Mouse (Mus musculus): ENCODE data around the gene Enpp4. TPM values are rescaled to one million over a fixed set of nuclear protein-coding genes. Genes with fewer than 3 reads are reported as not detected.

Enpp4 gene
- polyA plus RNA-seq, 1 experiment from 2014 or later = 5.6 TPM

DNA sequence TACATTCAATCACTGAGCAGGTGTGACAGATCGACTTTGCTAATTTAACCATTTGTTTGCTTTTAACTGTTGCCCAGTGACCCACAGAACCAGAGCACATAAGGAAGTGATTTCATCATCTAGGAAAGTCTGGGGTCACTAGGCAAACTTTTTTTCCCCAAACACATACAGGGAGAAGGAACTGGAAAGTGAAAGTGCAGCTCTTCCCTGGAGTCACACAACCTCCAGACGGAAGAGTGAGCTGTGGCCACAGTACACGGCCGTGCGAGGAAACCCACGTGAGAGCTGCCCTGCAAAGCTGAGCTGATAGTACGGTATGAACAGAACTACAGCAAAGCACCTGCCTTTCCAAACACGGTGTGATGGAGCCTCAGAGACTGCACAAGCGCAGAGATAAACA is 4.7 kb downstream of the Enpp4 start:
- Histone ChIP-seq H3K9ac (replicated peaks; ENCODE audit: low read length) (no peak overlapping the region), H3K9me3 (ENCODE audit: low read length) (no peaks in the 10 kb centered on the region), H3K4me3 (ENCODE audit: low read length) (no peak overlapping the region), H3K27me3 (ENCODE audit: insufficient read depth, low read length) (no peaks in the 10 kb centered on the region), H3K27ac (ENCODE audit: low read length) (no peak overlapping the region), H3K4me2 (replicated peaks; ENCODE audit: low read depth, low read length) (no peak overlapping the region), H3K4me1 (ENCODE audit: insufficient read depth, low read length) (peaks cover 6% of the 10 kb centered on the region; the same call in 1 of the 2 replicates), H3K36me3 (ENCODE audit: insufficient read depth, low read length) (no peaks in the 10 kb centered on the region)
- ATAC-seq (ENCODE audit: low FRiP score, low TSS enrichment) = no peak
- WGBS = 69% methylated on average over 9 of the region's 9 CpGs

GRCm38 (mm10) chr17:44100486-44100885 is 5.1 kb downstream of the Enpp4 start:
- Histone ChIP-seq H3K4me2 (replicated peaks; ENCODE audit: low read depth, low read length) (no peak overlapping the region), H3K36me3 (ENCODE audit: insufficient read depth, low read length) (no peaks in the 10 kb centered on the region), H3K27ac (ENCODE audit: low read length) (no peak overlapping the region), H3K27me3 (ENCODE audit: insufficient read depth, low read length) (no peaks in the 10 kb centered on the region), H3K4me1 (ENCODE audit: insufficient read depth, low read length) (peaks cover 6% of the 10 kb centered on the region; the same call in 1 of the 2 replicates), H3K4me3 (ENCODE audit: low read length) (no peak overlapping the region), H3K9me3 (ENCODE audit: low read length) (no peaks in the 10 kb centered on the region), H3K9ac (replicated peaks; ENCODE audit: low read length) (no peak overlapping the region)
- 70% methylated on average over 4 of the region's 4 CpGs for WGBS
- ATAC-seq (ENCODE audit: low FRiP score, low TSS enrichment) = no peak

DNA sequence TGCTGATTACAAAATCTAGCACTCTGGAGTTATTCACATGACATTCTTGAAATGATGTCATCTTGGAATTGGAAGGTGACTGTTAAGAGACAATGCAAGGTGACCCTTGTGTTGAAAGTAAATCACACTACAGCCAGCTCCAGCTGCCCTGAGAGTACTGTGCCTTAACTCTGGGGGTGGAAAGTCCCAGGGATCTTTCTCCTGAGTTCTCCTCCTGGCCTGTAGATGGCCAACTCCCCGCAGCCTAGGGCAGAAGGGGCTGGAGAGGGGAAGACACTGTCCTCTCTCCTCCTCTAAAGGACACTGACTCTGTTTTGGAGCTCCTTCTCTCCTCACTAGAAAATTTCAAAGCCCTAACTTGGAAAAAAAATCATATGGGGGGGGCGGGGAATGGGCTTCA is 14.1 kb downstream of the Enpp4 start:
- H3K4me3 ChIP-seq (ENCODE audit: low read length) = no peak overlapping the region
- H3K36me3 ChIP-seq (ENCODE audit: insufficient read depth, low read length) = no peaks in the 10 kb centered on the region
- no peak for ATAC-seq (ENCODE audit: low FRiP score, low TSS enrichment)
- H3K9me3 ChIP-seq (ENCODE audit: low read length) = no peaks in the 10 kb centered on the region
- no peaks in the 10 kb centered on the region for H3K4me1 ChIP-seq (ENCODE audit: insufficient read depth, low read length)
- H3K9ac ChIP-seq (replicated peaks; ENCODE audit: low read length) = no peak overlapping the region
- no peak overlapping the region for H3K27ac ChIP-seq (ENCODE audit: low read length)
- no peaks in the 10 kb centered on the region for H3K27me3 ChIP-seq (ENCODE audit: insufficient read depth, low read length)
- H3K4me2 ChIP-seq (replicated peaks; ENCODE audit: low read depth, low read length) = no peak overlapping the region
- WGBS = 52% methylated on average over 2 of the region's 2 CpGs

GRCm38 (mm10) chr17:44090916-44091315 is 14.7 kb downstream of the Enpp4 start:
- no peaks in the 10 kb centered on the region for H3K4me1 ChIP-seq (ENCODE audit: insufficient read depth, low read length)
- H3K27ac ChIP-seq (ENCODE audit: low read length) = no peak overlapping the region
- WGBS = 64% methylated on average over 2 of the region's 2 CpGs
- no peaks in the 10 kb centered on the region for H3K36me3 ChIP-seq (ENCODE audit: insufficient read depth, low read length)
- no peaks in the 10 kb centered on the region for H3K9me3 ChIP-seq (ENCODE audit: low read length)
- no peak overlapping the region for H3K4me2 ChIP-seq (replicated peaks; ENCODE audit: low read depth, low read length)
- H3K9ac ChIP-seq (replicated peaks; ENCODE audit: low read length) = no peak overlapping the region
- ATAC-seq (ENCODE audit: low FRiP score, low TSS enrichment) = no peak
- no peak overlapping the region for H3K4me3 ChIP-seq (ENCODE audit: low read length)
- no peaks in the 10 kb centered on the region for H3K27me3 ChIP-seq (ENCODE audit: insufficient read depth, low read length)

GRCm38 (mm10) chr17:44088226-44088625 is 17.4 kb downstream of the Enpp4 start:
- H3K9me3 ChIP-seq (ENCODE audit: low read length) = no peaks in the 10 kb centered on the region
- H3K36me3 ChIP-seq (ENCODE audit: insufficient read depth, low read length) = no peaks in the 10 kb centered on the region
- no peaks in the 10 kb centered on the region for H3K4me1 ChIP-seq (ENCODE audit: insufficient read depth, low read length)
- no peak for ATAC-seq (ENCODE audit: low FRiP score, low TSS enrichment)
- H3K27me3 ChIP-seq (ENCODE audit: insufficient read depth, low read length) = no peaks in the 10 kb centered on the region
- no peak overlapping the region for H3K27ac ChIP-seq (ENCODE audit: low read length)
- no peak overlapping the region for H3K9ac ChIP-seq (replicated peaks; ENCODE audit: low read length)
- no peak overlapping the region for H3K4me2 ChIP-seq (replicated peaks; ENCODE audit: low read depth, low read length)
- 89% methylated on average over 3 of the region's 3 CpGs for WGBS
- H3K4me3 ChIP-seq (ENCODE audit: low read length) = no peak overlapping the region

DNA sequence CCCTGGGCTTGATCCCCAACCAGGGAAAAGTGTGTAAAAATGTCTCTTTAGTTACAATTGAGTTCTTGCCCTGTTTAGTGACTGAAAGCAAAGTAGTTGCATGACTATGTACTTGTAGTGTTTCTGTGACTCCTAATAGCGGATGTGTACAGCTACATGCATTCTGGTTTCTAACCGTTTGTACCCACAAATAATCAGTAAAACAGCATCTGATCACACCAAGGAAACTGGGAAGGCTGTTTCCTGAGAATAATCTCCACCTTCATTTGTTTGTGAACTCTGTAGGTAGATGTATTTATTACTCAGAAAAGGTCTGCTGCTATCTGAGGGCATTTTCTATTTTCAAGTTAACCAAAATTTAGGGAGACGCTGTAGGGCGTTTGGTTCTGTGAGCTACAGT is 22.5 kb downstream of the Enpp4 start:
- no peak for ATAC-seq (ENCODE audit: low FRiP score, low TSS enrichment)
- 86% methylated on average over 4 of the region's 4 CpGs for WGBS

GRCm38 (mm10) chr17:44078631-44079350 is 26.8 kb downstream of the Enpp4 start, which contains the start of gene Enpp5:
Gene Enpp5 (plus strand): TSS chr17:44078813.
- Histone ChIP-seq H3K36me3 (ENCODE audit: insufficient read depth, low read length) (0 out of 2 replicates have a peak, but pooled peaks cover 3% of the 10 kb centered on the region), H3K4me2 (replicated peaks; ENCODE audit: low read depth, low read length) (peak within 1 kb of the TSS; percentile 79), H3K27me3 (ENCODE audit: insufficient read depth, low read length) (no peaks in the 10 kb centered on the region), H3K4me3 (ENCODE audit: low read length) (peak within 1 kb of the TSS; percentile 73), H3K4me1 (ENCODE audit: insufficient read depth, low read length) (no peaks in the 10 kb centered on the region), H3K27ac (ENCODE audit: low read length) (peak within 1 kb of the TSS; percentile 78), H3K9ac (replicated peaks; ENCODE audit: low read length) (peak within 1 kb of the TSS; percentile 77), H3K9me3 (ENCODE audit: low read length) (no peaks in the 10 kb centered on the region)
- ATAC-seq (ENCODE audit: low FRiP score, low TSS enrichment) = peak; percentile 98
- WGBS = under 1% methylated on average over 31 of the region's 31 CpGs

More for the DNA sequence above, 22.5 kb downstream of the Enpp4 start:
- Histone ChIP-seq H3K27me3 (ENCODE audit: insufficient read depth, low read length) (no peaks in the 10 kb centered on the region), H3K4me1 (ENCODE audit: insufficient read depth, low read length) (no peaks in the 10 kb centered on the region), H3K4me2 (replicated peaks; ENCODE audit: low read depth, low read length) (no peak overlapping the region), H3K4me3 (ENCODE audit: low read length) (no peak overlapping the region), H3K27ac (ENCODE audit: low read length) (no peak overlapping the region), H3K36me3 (ENCODE audit: insufficient read depth, low read length) (0 out of 2 replicates have a peak, but pooled peaks cover 3% of the 10 kb centered on the region), H3K9ac (replicated peaks; ENCODE audit: low read length) (no peak overlapping the region), H3K9me3 (ENCODE audit: low read length) (no peaks in the 10 kb centered on the region)

GRCm38 (mm10) chr17:44077843-44078160 is 27.8 kb downstream of the Enpp4 start:
- H3K4me2 ChIP-seq (replicated peaks; ENCODE audit: low read depth, low read length) = no peak overlapping the region
- H3K36me3 ChIP-seq (ENCODE audit: insufficient read depth, low read length) = 0 out of 2 replicates have a peak, but pooled peaks cover 3% of the 10 kb centered on the region
- H3K9me3 ChIP-seq (ENCODE audit: low read length) = no peaks in the 10 kb centered on the region
- H3K27ac ChIP-seq (ENCODE audit: low read length) = no peak overlapping the region
- no peak overlapping the region for H3K4me3 ChIP-seq (ENCODE audit: low read length)
- no peaks in the 10 kb centered on the region for H3K27me3 ChIP-seq (ENCODE audit: insufficient read depth, low read length)
- no peak for ATAC-seq (ENCODE audit: low FRiP score, low TSS enrichment)
- no peak overlapping the region for H3K9ac ChIP-seq (replicated peaks; ENCODE audit: low read length)
- WGBS = 72% methylated on average over 2 of the region's 2 CpGs
- H3K4me1 ChIP-seq (ENCODE audit: insufficient read depth, low read length) = no peaks in the 10 kb centered on the region

- WGBS = 77% methylated on average over 12 of the region's 12 CpGs
- ATAC-seq (ENCODE audit: low FRiP score, low TSS enrichment) = no peak
- Histone ChIP-seq H3K27me3 (ENCODE audit: insufficient read depth, low read length) (no peaks in the 10 kb centered on the region), H3K27ac (ENCODE audit: low read length) (no peak overlapping the region), H3K36me3 (ENCODE audit: insufficient read depth, low read length) (0 out of 2 replicates have a peak, but pooled peaks cover 3% of the 10 kb centered on the region), H3K9ac (replicated peaks; ENCODE audit: low read length) (no peak overlapping the region), H3K4me3 (ENCODE audit: low read length) (no peak overlapping the region), H3K4me1 (ENCODE audit: insufficient read depth, low read length) (no peaks in the 10 kb centered on the region), H3K4me2 (replicated peaks; ENCODE audit: low read depth, low read length) (no peak overlapping the region), H3K9me3 (ENCODE audit: low read length) (no peaks in the 10 kb centered on the region)
Measured at GRCm38 (mm10) chr17:44077146-44077842, 28.3 kb downstream of the Enpp4 start.
